Mouse (Mus musculus) hindbrain, embryonic 12.5 days (tissue): ENCODE measurements around the gene Dhdds. TPM values are rescaled to one million over a fixed set of nuclear protein-coding genes. Genes with fewer than 3 reads are reported as not detected.

Experiments used
- ATAC-seq: fragments of 200-750 bp; cut with Nextera tagmentation; 2 replicates; pipeline ENCODE4 v1.8.0; 2017; ENCODE audit warnings: moderate TSS enrichment; ENCODE audit not compliant: low FRiP score
- H3K27ac ChIP-seq: fragments of 300-500 bp; sonication (generic); 2 replicates; pipeline ENCODE4 v1.5.1; 2016; ENCODE audit warnings: mild to moderate bottlenecking
- H3K27me3 ChIP-seq: fragments of 300-500 bp; sonication (generic); 2 replicates; pipeline ENCODE4 v1.6.1; 2016; ENCODE audit warnings: mild to moderate bottlenecking
- H3K36me3 ChIP-seq: fragments of 300-500 bp; sonication (generic); 2 replicates; pipeline ENCODE4 v1.6.1; 2016; ENCODE audit warnings: mild to moderate bottlenecking
- H3K4me1 ChIP-seq: fragments of 300-500 bp; sonication (generic); 2 replicates; pipeline ENCODE4 v1.6.1; 2016
- H3K4me2 ChIP-seq: fragments of 300-500 bp; sonication (generic); replicated peaks from 2 replicates; pipeline ENCODE4 v1.6.1; 2016; ENCODE audit warnings: mild to moderate bottlenecking
- H3K4me3 ChIP-seq: fragments of 300-500 bp; sonication (generic); 2 replicates; pipeline ENCODE4 v1.5.1; 2016; ENCODE audit warnings: mild to moderate bottlenecking
- H3K9ac ChIP-seq: fragments of 300-500 bp; sonication (generic); 2 replicates; pipeline ENCODE4 v1.6.1; 2016; ENCODE audit warnings: mild to moderate bottlenecking, moderate library complexity
- H3K9me3 ChIP-seq: fragments of 300-500 bp; sonication (generic); replicated peaks from 2 replicates; pipeline ENCODE4 v1.6.1; 2016; ENCODE audit warnings: mild to moderate bottlenecking
- WGBS: fragments of 180-500 bp; shearing (Covaris S2); methylation state at CpG from one replicate; pipeline ENCODE4 v1.1.7; 2016; 5-methylcytosine and 5-hydroxymethylcytosine counted together
- polyA plus RNA-seq: library from polyadenylated mRNA; unstranded; fragments of >200 nt; fragmentation: Nextera tagmentation; extraction: Ambion mirVana; gene quantifications from 2 replicates; pipeline ENCODE4 v1.2.1, GENCODE M21; 2016

The Dhdds gene
- polyA plus RNA-seq, 1 experiment from 2014 or later: 43.1 TPM

GRCm38 (mm10) chr4:133931785-133932184 lies 68.9 kb downstream of the Dhdds start:
- ATAC-seq: no peak
- no peak overlapping the region for H3K9ac ChIP-seq
- no peak overlapping the region for H3K4me2 ChIP-seq
- H3K27ac ChIP-seq: no peak overlapping the region
- 78% methylated on average over 3 of the region's 3 CpGs for WGBS
- no peaks in the 10 kb centered on the region for H3K36me3 ChIP-seq
- no peak overlapping the region for H3K4me3 ChIP-seq
- H3K4me1 ChIP-seq: no peaks in the 10 kb centered on the region
- H3K27me3 ChIP-seq: no peaks in the 10 kb centered on the region
- no peaks in the 10 kb centered on the region for H3K9me3 ChIP-seq

DNA sequence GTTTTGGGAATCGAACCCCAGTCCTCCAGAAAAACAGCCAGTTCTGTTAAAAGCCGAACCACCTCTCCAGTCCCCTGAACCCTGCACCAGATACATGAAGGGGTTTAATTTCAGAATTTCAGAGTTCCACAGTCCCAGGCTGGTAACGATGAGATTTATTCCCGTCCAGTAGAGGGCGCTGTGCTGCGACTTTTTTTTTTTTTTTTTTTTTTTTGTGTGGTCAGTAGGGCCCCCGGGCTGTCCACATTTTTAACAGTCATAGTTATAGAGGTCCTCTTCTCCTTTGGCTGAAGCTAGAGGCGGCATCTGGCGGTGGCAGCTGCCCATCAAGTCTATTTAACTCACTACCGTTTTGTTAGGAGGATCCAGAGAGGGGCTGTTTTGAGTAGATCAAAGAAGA lies 69.4 kb downstream of the Dhdds start:
- no peak for ATAC-seq
- WGBS: 14% methylated on average over 10 of the region's 10 CpGs
- no peak overlapping the region for H3K27ac ChIP-seq
- H3K9ac ChIP-seq: no peak overlapping the region
- H3K27me3 ChIP-seq: no peaks in the 10 kb centered on the region
- H3K36me3 ChIP-seq: no peaks in the 10 kb centered on the region
- H3K4me3 ChIP-seq: no peak overlapping the region
- H3K4me1 ChIP-seq: no peaks in the 10 kb centered on the region
- H3K4me2 ChIP-seq: no peak overlapping the region
- no peaks in the 10 kb centered on the region for H3K9me3 ChIP-seq

DNA sequence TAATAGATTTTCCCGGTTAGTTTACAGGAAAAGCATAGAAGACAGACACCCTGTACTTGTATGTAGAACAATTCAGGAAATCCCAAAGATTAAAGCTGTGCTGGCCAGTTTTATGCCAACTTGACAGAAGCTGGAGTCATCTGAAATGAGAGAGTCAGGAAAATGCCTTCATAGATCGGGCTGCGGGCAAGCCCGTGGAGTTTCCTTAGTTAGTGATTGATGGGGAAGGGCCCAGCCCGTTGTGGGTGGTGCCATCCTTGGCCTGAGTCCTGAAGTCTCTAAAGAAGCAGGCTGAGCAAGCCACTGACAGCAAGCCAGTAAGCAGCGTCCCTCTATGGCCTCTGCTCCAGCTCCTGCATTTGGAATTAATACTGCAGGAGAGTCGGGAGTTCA lies 71.4 kb downstream of the Dhdds start:
- Histone ChIP-seq H3K27me3 (no peaks in the 10 kb centered on the region), H3K27ac (no peak overlapping the region), H3K4me3 (no peak overlapping the region), H3K9ac (no peak overlapping the region), H3K4me2 (no peak overlapping the region), H3K4me1 (no peaks in the 10 kb centered on the region), H3K9me3 (no peaks in the 10 kb centered on the region), H3K36me3 (no peaks in the 10 kb centered on the region)
- 42% methylated on average over 7 of the region's 7 CpGs for WGBS
- no peak for ATAC-seq

GRCm38 (mm10) chr4:133928576-133929277 lies 72.0 kb downstream of the Dhdds start:
- 67% methylated on average over 15 of the region's 15 CpGs for WGBS
- H3K9me3 ChIP-seq: no peaks in the 10 kb centered on the region

DNA sequence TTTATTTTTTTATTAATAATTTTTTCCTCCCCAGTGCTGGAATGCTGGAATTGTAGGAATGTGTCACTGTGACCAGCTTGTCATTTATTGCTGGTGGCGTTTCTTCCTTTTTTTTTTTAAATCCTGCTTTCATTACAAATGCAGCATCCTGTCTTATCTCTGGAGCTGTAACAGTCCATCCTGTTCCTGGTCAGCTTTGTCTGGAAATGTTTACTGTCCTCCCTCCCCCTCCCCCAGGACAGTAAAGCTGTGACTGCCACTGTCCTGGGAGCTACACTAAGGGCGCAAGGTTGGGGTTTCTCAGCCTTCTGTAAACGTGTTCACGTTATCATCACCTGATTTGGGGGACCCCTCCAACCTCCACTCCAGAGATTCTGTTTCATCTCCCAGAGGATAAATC lies 75.5 kb downstream of the Dhdds start:
- H3K4me2 ChIP-seq: no peak overlapping the region
- H3K27ac ChIP-seq: no peak overlapping the region
- no peak overlapping the region for H3K9ac ChIP-seq
- WGBS: 81% methylated on average over 4 of the region's 4 CpGs
- H3K27me3 ChIP-seq: no peaks in the 10 kb centered on the region
- no peak for ATAC-seq
- H3K4me1 ChIP-seq: no peaks in the 10 kb centered on the region
- no peak overlapping the region for H3K4me3 ChIP-seq
- H3K36me3 ChIP-seq: no peaks in the 10 kb centered on the region
- no peaks in the 10 kb centered on the region for H3K9me3 ChIP-seq

More at GRCm38 (mm10) chr4:133928576-133929277, 72.0 kb downstream of the Dhdds start:
- no peak overlapping the region for H3K27ac ChIP-seq
- ATAC-seq: no peak
- H3K27me3 ChIP-seq: no peaks in the 10 kb centered on the region
- H3K4me3 ChIP-seq: no peak overlapping the region
- H3K9ac ChIP-seq: no peak overlapping the region
- no peaks in the 10 kb centered on the region for H3K4me1 ChIP-seq
- H3K36me3 ChIP-seq: no peaks in the 10 kb centered on the region
- no peak overlapping the region for H3K4me2 ChIP-seq

GRCm38 (mm10) chr4:133923743-133924142 lies 77.0 kb downstream of the Dhdds start:
- WGBS: 90% methylated on average over 5 of the region's 5 CpGs
- H3K36me3 ChIP-seq: no peaks in the 10 kb centered on the region
- H3K4me1 ChIP-seq: no peaks in the 10 kb centered on the region
- H3K9me3 ChIP-seq: no peaks in the 10 kb centered on the region
- H3K9ac ChIP-seq: no peak overlapping the region
- no peak overlapping the region for H3K27ac ChIP-seq
- H3K4me3 ChIP-seq: no peak overlapping the region
- no peak overlapping the region for H3K4me2 ChIP-seq
- no peak for ATAC-seq
- H3K27me3 ChIP-seq: no peaks in the 10 kb centered on the region

Other genes starting within 250 kb of the Dhdds start
- gene Arid1a, start 244.1 kb downstream of the Dhdds start, polyA plus RNA-seq: 41.9 and 44.3 TPM in 2 replicates
- gene Rps6ka1, start 113.1 kb downstream of the Dhdds start, polyA plus RNA-seq: 30.3 and 37.4 TPM in 2 replicates
- gene Hmgn2, start 32.3 kb downstream of the Dhdds start, polyA plus RNA-seq: 2,290 and 2,342 TPM in 2 replicates
- gene Lin28a, start 17.9 kb upstream of the Dhdds start, polyA plus RNA-seq: 1.4 TPM in 2 replicates
- gene Zfp683, start 52.9 kb upstream of the Dhdds start, polyA plus RNA-seq: not detected in 2 replicates
- 2.3 and 2.5 TPM in 2 replicates for gene Crybg2, start 59.9 kb upstream of the Dhdds start, polyA plus RNA-seq
- 4.8 and 5.0 TPM in 2 replicates for gene Cd52, start 94.2 kb upstream of the Dhdds start, polyA plus RNA-seq
- gene Ubxn11, start 101.7 kb upstream of the Dhdds start, polyA plus RNA-seq: 11.6 and 13.4 TPM in 2 replicates
- gene Sh3bgrl3, start 127.9 kb upstream of the Dhdds start, polyA plus RNA-seq: 333 and 369 TPM in 2 replicates
- 28.1 and 30.4 TPM in 2 replicates for gene Cep85, start 186.2 kb upstream of the Dhdds start, polyA plus RNA-seq
- not detected in 2 replicates for gene Gm7534, start 202.1 kb upstream of the Dhdds start, polyA plus RNA-seq
- gene Catsper4, start 226.5 kb upstream of the Dhdds start, polyA plus RNA-seq: not detected in 2 replicates
- gene Cnksr1, start 237.5 kb upstream of the Dhdds start, polyA plus RNA-seq: 0.46 and 1.3 TPM in 2 replicates
- 0.31 and 0.66 TPM in 2 replicates for gene E130218I03Rik, start 242.7 kb upstream of the Dhdds start, polyA plus RNA-seq
- gene Zfp593, start 244.7 kb upstream of the Dhdds start, polyA plus RNA-seq: 18.3 TPM in 2 replicates
- 0.35 and 0.39 TPM in 2 replicates for gene Gm30191, start 246.0 kb upstream of the Dhdds start, polyA plus RNA-seq